Mouse (Mus musculus) right cerebral cortex, postnatal 25 days (tissue): ENCODE results near the gene Fosl2.
A peak's percentile ranks its signal among the peaks of the same experiment; 100 is the strongest.
"Not testable (repeated sequence)": the region's sequence is repeated elsewhere in the genome, so short reads cannot be mapped to it uniquely, and the experiment has no call there.

Experiments used
- DNase-seq: peaks from one replicate; pipeline ENCODE4 v3.0.0; 2022

Fosl2 gene

DNA sequence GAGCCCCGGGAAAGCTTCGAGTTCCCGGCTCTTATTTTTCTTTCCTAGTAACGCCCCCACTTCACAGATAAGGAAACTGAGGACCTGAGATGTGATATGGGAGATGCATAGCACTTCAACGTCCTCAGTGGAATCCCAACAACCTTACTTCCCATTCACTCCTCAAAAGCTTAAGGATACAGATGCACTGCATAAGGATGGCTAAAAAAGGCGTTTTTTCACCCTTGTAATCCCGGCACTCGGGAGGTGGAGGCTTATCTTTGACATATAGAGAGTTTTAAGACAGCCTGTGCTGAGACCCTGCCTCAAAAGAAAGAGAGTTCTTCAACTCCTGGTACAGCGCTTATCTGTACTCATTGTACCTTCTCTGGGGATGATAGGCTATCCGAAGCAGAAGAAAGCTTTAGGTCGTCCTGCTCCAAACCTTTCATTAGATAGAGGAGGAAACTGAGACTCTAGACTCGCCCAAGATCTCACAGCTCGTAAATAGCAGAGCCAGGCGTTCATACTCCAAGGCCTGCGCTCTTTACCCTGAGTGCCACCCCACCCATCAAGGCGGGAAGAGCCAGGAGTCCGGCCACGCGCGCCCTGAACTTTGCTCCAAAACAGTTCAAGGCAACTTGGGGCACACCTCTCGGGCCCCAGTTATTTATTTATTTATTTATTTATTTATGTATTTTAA, 1.4 kb upstream of the Fosl2 start:
- peak; percentile 25 for DNase-seq

- peak; percentile 83 for DNase-seq
Observed at GRCm38 (mm10) chr5:32134903-32135335, 682 bp upstream of the Fosl2 start.

- peak; percentile 71 for DNase-seq
Observed at GRCm38 (mm10) chr5:32136301-32136863, 781 bp downstream of the Fosl2 start.

GRCm38 (mm10) chr5:32137106-32137522, 1.5 kb downstream of the Fosl2 start:
- DNase-seq: no peak

DNA sequence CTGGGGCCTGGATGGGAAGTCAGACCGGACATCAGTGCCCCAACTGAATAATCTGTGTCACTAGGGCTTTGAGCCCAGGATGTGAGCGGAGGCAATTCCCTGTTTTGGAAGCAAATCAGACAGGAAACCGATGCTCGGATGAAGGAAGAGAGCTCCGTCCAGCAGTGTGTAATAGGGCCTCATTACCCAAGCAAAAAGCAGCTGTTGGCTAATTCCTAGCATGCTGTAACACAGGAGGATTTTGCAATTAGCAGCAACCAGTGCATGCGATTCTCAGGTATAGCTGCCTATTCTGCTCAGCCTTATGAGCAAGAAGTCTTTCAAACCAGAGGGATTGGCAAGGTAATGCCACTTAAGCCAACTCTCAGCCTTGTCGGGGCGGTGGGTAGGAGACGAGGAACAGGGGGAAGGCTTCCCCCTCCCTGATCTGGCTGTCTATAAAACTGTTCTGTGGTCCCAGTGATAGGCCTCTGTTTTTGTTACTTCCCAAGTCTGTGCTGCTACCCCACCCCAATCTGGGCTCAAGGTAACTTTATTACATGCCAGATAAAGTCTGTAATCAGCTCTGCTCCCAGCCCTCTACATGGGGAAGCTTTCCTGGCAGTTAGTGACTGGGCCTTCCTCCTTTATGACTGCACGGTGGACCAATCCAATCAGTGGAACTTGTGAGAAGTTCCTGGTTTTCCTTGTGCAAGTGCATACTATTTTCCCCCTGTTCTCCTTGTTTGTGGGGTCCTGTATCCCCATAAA, 3.0 kb downstream of the Fosl2 start:
- no peak for DNase-seq

- no peak for DNase-seq
Observed at GRCm38 (mm10) chr5:32139516-32140037, 4.0 kb downstream of the Fosl2 start.

GRCm38 (mm10) chr5:32141899-32142298, 6.3 kb downstream of the Fosl2 start:
- DNase-seq: no peak

DNA sequence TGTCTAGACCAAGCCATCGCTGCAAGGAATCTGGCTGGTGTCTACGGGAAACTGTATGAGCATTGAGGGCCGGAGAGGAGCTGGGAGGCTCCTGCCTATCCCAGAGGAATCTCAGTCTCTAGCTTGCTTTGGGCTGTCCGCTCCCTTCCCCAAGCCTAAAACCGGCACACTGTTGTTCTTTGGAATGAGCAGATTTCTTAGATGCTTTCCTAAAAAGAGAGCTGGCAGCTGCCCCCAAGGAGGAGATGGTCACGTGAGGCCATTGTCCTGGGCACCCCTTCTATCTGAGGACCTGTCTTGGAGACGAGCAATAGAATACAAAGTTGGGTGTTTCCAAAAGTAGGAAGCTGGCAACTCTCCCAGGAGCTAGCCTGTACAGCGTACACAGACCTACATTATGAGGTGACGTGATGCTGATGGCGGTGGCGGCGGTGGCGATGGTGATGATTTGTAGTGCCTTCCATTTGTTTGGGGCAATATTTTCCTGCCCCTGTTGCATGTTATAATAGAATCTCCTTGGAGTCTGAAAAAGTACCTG, 7.9 kb downstream of the Fosl2 start:
- no peak for DNase-seq

DNA sequence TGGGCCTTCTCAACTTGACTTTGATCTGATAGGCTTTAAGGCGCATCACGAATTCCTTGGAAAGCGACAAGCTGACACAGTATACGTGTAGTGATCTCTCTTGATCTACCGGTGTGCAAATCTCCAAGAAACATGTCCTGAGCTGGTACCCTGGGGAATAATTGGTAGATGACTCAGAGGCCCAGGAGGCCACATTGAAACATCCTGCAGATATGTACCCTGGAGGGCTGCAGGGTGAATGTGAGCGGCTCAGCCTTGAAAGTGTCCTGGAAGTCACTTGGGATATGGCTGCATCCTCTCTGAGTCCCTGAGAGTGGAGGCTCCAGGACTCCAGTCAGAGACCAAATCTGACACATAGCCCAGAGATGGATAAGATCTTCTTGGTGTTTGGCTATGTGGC, 10.7 kb downstream of the Fosl2 start:
- no peak for DNase-seq

- DNase-seq: no peak
Observed at GRCm38 (mm10) chr5:32148593-32148992, 13.0 kb downstream of the Fosl2 start.

- DNase-seq: no peak
Observed at GRCm38 (mm10) chr5:32151244-32151643, 15.6 kb downstream of the Fosl2 start.

- no peak for DNase-seq
Observed at GRCm38 (mm10) chr5:32152725-32153417, 17.3 kb downstream of the Fosl2 start.

DNA sequence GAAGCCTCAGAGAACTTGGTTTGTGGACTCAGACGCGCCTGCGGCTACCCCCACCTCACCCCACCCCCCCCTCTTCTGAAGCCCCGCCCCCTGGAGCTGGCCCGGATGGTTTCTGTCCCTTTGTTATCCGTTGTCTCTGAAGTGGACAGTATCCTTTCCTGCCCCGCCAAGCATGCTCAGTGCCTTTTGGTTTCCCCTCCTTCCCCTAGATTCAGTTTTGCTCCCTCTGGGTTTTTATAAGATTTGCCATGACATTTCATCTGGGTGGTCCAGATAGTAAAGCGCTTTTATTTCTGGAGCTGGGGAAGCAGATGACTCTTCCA, 17.8 kb downstream of the Fosl2 start:
- DNase-seq: no peak

DNA sequence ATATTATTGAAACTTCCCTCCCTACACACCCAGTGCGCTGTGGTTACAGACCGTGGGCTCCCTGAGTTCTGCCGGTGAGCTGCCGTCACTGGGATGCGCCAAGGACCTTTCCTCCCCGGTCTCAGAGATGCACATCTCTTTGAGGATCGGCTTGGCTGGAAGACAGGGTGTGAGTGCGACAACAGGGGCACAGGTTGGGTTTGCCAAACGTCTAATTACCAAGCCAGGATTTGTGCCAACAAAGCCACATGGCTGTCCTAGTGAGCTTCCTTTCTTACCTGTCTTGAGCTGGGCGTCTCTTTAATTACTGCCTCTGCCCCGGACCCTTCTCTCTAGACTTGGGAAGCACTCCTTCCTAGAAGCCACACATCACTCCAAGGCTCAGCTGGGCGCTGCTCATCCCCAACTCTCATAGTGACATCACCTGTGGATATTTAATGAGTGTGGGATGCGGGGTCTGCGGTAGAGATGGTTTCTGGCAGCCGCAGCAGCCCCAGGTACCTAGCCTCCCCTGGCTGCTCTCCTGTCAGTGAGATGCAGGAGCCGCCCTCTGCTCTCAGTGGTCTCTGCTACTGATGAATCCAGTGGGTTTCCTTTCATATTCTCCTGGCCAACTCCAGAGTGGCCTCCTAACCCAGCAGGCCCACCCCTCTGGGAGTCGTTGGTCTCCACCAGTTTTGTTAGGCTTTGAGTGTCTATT, 18.3 kb downstream of the Fosl2 start:
- no peak for DNase-seq

DNA sequence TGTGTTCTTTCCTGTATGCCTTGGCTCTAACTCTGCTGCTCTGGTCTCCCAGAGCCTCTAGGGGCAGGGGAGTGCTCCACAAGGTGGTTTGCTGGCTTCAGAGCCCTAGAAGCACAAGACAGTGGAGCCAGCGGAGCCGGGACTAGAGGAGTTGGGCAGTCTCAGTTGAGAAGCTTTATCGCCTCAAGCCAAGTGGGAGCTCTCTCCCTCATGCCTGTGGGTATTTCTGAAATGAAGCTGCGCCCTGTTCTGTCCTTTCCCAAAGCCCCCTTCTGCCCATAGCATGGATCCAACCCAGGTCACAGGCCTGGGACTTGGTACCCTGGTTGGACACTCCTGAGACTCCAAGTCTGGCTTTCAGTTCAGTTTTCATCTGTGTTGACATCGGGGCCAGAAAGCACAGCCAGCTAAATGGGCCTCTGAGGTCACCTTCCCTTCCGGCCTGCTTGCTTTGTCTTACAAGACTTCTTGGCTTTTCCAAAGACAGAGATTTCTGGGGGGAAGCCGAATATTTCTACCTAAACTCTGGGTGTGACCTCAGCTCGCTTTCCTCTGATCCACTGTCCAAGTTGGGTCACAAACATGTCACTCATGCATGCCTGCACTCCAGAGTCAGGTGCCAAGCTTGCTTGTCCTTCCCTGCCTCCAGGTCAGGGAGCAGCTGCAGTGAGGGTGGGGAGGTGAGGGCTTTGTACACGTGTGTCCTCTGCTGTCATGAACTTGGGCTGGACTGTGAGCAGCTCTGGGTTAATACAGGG, 19.5 kb downstream of the Fosl2 start:
- no peak for DNase-seq

GRCm38 (mm10) chr5:32155927-32156326, 20.3 kb downstream of the Fosl2 start:
- no peak for DNase-seq

DNA sequence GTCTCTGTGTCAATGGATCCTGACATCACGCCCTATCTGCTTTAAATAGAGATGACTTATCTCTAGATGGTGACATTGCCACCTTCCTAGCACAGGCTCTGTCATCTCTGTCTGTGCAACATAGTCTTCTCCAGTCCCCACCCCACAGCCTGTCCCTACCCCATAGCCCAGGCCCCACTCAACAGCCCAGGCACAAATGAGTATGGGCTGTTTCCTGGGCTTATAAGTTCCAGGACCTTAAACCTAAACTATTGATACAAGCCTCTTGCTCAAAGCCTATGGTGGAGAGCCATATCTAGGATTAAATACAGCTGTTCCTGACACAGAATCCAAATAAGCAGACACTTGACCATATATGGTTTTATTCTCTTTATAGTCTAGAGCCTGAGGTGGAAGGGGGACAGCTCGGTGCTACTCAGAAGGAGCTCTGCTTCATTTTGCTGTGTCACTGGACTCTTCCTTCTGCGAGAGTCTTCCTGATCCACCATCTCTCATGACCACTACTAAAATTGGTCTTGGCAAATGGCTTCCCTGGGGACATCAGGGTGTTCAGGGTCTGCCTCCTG, 28.0 kb downstream of the Fosl2 start:
- no peak for DNase-seq

DNA sequence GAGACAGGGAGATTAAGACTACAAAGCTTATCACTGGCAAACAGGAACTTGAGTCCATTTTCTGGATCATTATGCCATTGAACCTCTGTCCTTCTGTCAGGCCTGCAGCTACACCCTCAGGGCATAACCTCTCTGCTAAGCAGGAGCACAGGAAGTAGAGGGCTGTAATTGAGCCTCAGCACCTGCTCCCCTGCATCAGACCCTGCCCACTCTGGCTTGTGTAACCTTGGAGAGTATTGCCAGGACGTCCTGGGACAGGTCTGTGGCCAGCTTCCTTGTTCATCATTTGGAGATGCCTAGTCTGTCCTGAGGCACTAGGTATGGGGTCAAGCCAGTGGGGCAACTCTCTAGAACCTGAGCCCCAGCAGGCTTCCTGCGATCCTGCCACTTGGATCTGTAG, 36.6 kb downstream of the Fosl2 start:
- DNase-seq: no peak

- DNase-seq: no peak
Observed at GRCm38 (mm10) chr5:32176800-32177199, 41.2 kb downstream of the Fosl2 start.

DNA sequence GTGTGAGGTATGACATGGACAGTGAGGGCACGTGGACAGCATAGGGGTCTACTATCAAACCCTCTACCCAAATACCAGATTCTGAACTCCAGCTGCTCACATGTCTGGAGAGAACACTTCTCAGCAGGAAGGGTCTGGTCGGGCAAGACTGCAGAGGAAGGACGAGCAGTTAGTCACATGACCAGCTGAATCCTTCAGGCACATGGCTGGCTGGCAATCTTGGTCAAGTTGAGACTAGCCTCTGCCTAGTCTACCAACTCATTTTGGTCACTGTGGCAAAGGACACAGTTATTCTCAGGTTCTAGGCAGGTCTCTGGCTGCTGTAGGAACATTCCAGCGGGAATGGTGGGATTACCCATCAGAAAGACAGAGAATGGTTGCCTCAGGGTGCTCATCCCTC, 42.1 kb downstream of the Fosl2 start:
- no peak for DNase-seq

- DNase-seq: not testable (repeated sequence)
Observed at GRCm38 (mm10) chr5:32178720-32179119, 43.1 kb downstream of the Fosl2 start.
